Mouse (Mus musculus) c-Kit-negative CD71-positive TER-119-positive erythroid progenitor cells, embryonic 14.5 days (primary cell): ENCODE data around the gene Mrgpra3.

Experiments used
- DNase-seq: peaks from one replicate; pipeline ENCODE4 v3.0.0-alpha.2; 2013; ENCODE audit warnings: low read depth, low spot score

The Mrgpra3 gene

GRCm38 (mm10) chr7:47601272-47601671, at the start of gene Mrgpra3:
Gene Mrgpra3, minus strand, starts transcription at chr7:47601372.
- DNase-seq: no peak
